ENCODE assay signal across 10 mouse cellular contexts in genomic region chr5:103993601-103994000, GRCm38 (mm10). TPM values are rescaled to one million over a fixed set of nuclear protein-coding genes. Genes with fewer than 3 reads are reported as not detected.
DNase-seq lines count a peak whose midpoint lies in the region; ATAC-seq and TF ChIP-seq lines count a peak whose summit lies in the region.
"Had no signal": no experiment of that assay in that cellular context is flagged by ENCODE, and none has a peak within 500 bp of the region (broad histone marks: within the 10 kb centered on the region; RNA-seq: fewer than 3 reads in every experiment).

No protein-coding gene starts in this region.

- H3K9me3 ChIP-seq in intestine, postnatal 0 days (ENCODE audit: control insufficient read depth) = no peaks in the 10 kb centered on the region
- H3K9me3 ChIP-seq in intestine, embryonic 16.5 days (ENCODE audit: control insufficient read depth, low read length) = no peaks in the 10 kb centered on the region
- H3K9me3 ChIP-seq in intestine, embryonic 15.5 days = no peaks in the 10 kb centered on the region

- H3K79me2 ChIP-seq in C2C12 (ENCODE audit: control insufficient read depth, insufficient read depth) = no peaks in the 10 kb centered on the region

- H3ac ChIP-seq in C2C12 (ENCODE audit: control insufficient read depth, insufficient read length, low read depth) = no peak overlapping the region

- H3K4me1 ChIP-seq in intestine, postnatal 0 days (replicated peaks; ENCODE audit: control insufficient read depth, insufficient read depth, low read length) = no peaks in the 10 kb centered on the region
- H3K4me1 ChIP-seq in intestine, embryonic 16.5 days (ENCODE audit: control insufficient read depth, insufficient read depth, low read length) = no peaks in the 10 kb centered on the region
- H3K4me1 ChIP-seq in intestine, embryonic 15.5 days (replicated peaks) = no peaks in the 10 kb centered on the region

- H3K27ac ChIP-seq in intestine, postnatal 0 days (ENCODE audit: low read depth, low read length) = no peak overlapping the region
- no peak overlapping the region for H3K27ac ChIP-seq in intestine, embryonic 16.5 days (ENCODE audit: low read length)
- H3K27ac ChIP-seq in intestine, embryonic 15.5 days = no peak overlapping the region

- H3K79me3 ChIP-seq in C2C12 (ENCODE audit: low read depth) = no peaks in the 10 kb centered on the region

- ATAC-seq in intestine, postnatal 0 days = no peak
- ATAC-seq in intestine, embryonic 16.5 days = no peak
- peak; percentile 82 for ATAC-seq in megakaryocyte progenitor cell, adult 5-6 weeks (replicated peaks; ENCODE audit: poor library complexity)
- no peak for ATAC-seq in intestine, embryonic 15.5 days

- H3K4me2 ChIP-seq in intestine, postnatal 0 days (replicated peaks; ENCODE audit: low read depth) = no peak overlapping the region
- no peak overlapping the region for H3K4me2 ChIP-seq in intestine, embryonic 16.5 days (ENCODE audit: low read depth, low read length)
- no peak overlapping the region for H3K4me2 ChIP-seq in intestine, embryonic 15.5 days (replicated peaks)

- no peaks in the 10 kb centered on the region for H3K27me3 ChIP-seq in intestine, postnatal 0 days (replicated peaks; ENCODE audit: control insufficient read depth, insufficient read depth, low read length)
- no peaks in the 10 kb centered on the region for H3K27me3 ChIP-seq in intestine, embryonic 16.5 days (replicated peaks; ENCODE audit: control insufficient read depth, insufficient read depth, low read length)
- no peaks in the 10 kb centered on the region for H3K27me3 ChIP-seq in C2C12 (ENCODE audit: control insufficient read depth, insufficient read depth, insufficient read length)
- H3K27me3 ChIP-seq in intestine, embryonic 15.5 days (replicated peaks) = no peaks in the 10 kb centered on the region

- peak; percentile 24 for DNase-seq in c-Kit-positive CD71-positive TER-119-negative erythroid progenitor cells, embryonic 14.5 days (ENCODE audit: low read depth)
- no peak for DNase-seq in adrenal gland, postnatal 14 days
- DNase-seq in testis, postnatal 10 days (ENCODE audit: low spot score) = no peak
- DNase-seq: cerebellum, adult 2 months had no signal

- H3K9ac ChIP-seq in intestine, postnatal 0 days (ENCODE audit: low read depth, low read length) = no peak overlapping the region
- H3K9ac ChIP-seq in intestine, embryonic 16.5 days (ENCODE audit: low read depth, low read length) = no peak overlapping the region
- H3K9ac ChIP-seq in intestine, embryonic 15.5 days = no peak overlapping the region

- no peak overlapping the region for H3K4me3 ChIP-seq in intestine, postnatal 0 days (ENCODE audit: low read depth, low read length)
- H3K4me3 ChIP-seq in intestine, embryonic 16.5 days (ENCODE audit: low read length) = no peak overlapping the region
- no peak overlapping the region for H3K4me3 ChIP-seq in C2C12 (ENCODE audit: insufficient read depth, poor library complexity, severe bottlenecking)
- H3K4me3 ChIP-seq in intestine, embryonic 15.5 days (replicated peaks) = no peak overlapping the region

- peaks cover 37% of the 10 kb centered on the region for H3K36me3 ChIP-seq in intestine, postnatal 0 days (ENCODE audit: control insufficient read depth, insufficient read depth)
- H3K36me3 ChIP-seq in intestine, embryonic 16.5 days (ENCODE audit: control insufficient read depth, insufficient read depth, low read length) = 0 out of 2 replicates have a peak, but pooled peaks cover 2% of the 10 kb centered on the region
- no peaks in the 10 kb centered on the region for H3K36me3 ChIP-seq in C2C12 (ENCODE audit: control insufficient read depth, insufficient read depth)
- H3K36me3 ChIP-seq in intestine, embryonic 15.5 days = 0 out of 2 replicates have a peak, but pooled peaks cover 3% of the 10 kb centered on the region

- 78% methylated on average over 1 of the region's 1 CpGs for WGBS in intestine, postnatal 0 days
- 72% methylated on average over 1 of the region's 1 CpGs for WGBS in intestine, embryonic 16.5 days
- WGBS in intestine, embryonic 15.5 days = 81% methylated on average over 1 of the region's 1 CpGs

- peak; percentile 68 for TF ChIP-seq CTCF in intestine, postnatal 0 days (IDR thresholded peaks at IDR 0.05; ENCODE audit: low read depth)
- peak; percentile 6 for TF ChIP-seq CTCF in C2C12 (IDR thresholded peaks at IDR 0.05; ENCODE audit: control insufficient read depth, insufficient read depth, insufficient read length)

TF ChIP-seq in C2C12, 6 proteins besides CTCF, POLR2A, EP300 and RAD21:
- no peak for TF ChIP-seq MAX (IDR thresholded peaks at IDR 0.05)
- no peak for TF ChIP-seq CEBPB (IDR thresholded peaks at IDR 0.05; ENCODE audit: low read depth)
- TF ChIP-seq MYOG (IDR thresholded peaks at IDR 0.05; ENCODE audit: control insufficient read depth, extremely low read depth, insufficient read length) = no peak
- TF ChIP-seq MYOD1 (IDR thresholded peaks at IDR 0.05; ENCODE audit: control insufficient read depth, insufficient read length, low read depth) = no peak
- TF ChIP-seq USF1 (IDR thresholded peaks at IDR 0.05; ENCODE audit: low read depth) = no peak
- no peak for TF ChIP-seq FOSL1 (IDR thresholded peaks at IDR 0.05; ENCODE audit: insufficient read depth, low read length, poor library complexity, severe bottlenecking)

RNA-seq across cellular contexts. Expression of gene Hsd17b13, which starts 16.4 kb away (rescaled TPM):
- polyA plus RNA-seq in intestine, postnatal 0 days (2015; fragmentation: Nextera tagmentation; extraction: Ambion mirVana) = 76.5 and 78.0 TPM in 2 replicates
- polyA plus RNA-seq in intestine, embryonic 16.5 days (2015; fragmentation: Nextera tagmentation; extraction: Ambion mirVana) = 36.9 and 49.5 TPM in 2 replicates
- not detected for polyA plus RNA-seq in C2C12 (2012; fragmentation: generic; extraction: Trizol)
- total RNA-seq in megakaryocyte progenitor cell, adult 5-6 weeks (2015) = not detected in 2 replicates
- 0.12 TPM in 1 of 2 replicates, not detected in the other for total RNA-seq in megakaryocyte progenitor cell, adult 5-6 weeks (2017)
- 3.9 and 81.6 TPM in 2 replicates for total RNA-seq in adrenal gland, postnatal 14 days (2021)
- polyA plus RNA-seq in intestine, embryonic 15.5 days (2015; fragmentation: Nextera tagmentation; extraction: Ambion mirVana) = 22.0 and 24.0 TPM in 2 replicates
- polyA plus RNA-seq: cerebellum, adult 2 months; limb, embryonic 11.5 days had no signal

RNA-seq across cellular contexts. Expression of gene Hsd17b11, which starts 28.1 kb away (rescaled TPM):
- polyA plus RNA-seq in intestine, postnatal 0 days (2015; fragmentation: Nextera tagmentation; extraction: Ambion mirVana) = 48.7 and 55.3 TPM in 2 replicates
- polyA plus RNA-seq in intestine, embryonic 16.5 days (2015; fragmentation: Nextera tagmentation; extraction: Ambion mirVana) = 10.6 and 10.7 TPM in 2 replicates
- polyA plus RNA-seq in C2C12 (2012; fragmentation: generic; extraction: Trizol) = 7.4 TPM
- total RNA-seq in megakaryocyte progenitor cell, adult 5-6 weeks (2015) = 76.9 and 81.8 TPM in 2 replicates
- total RNA-seq in megakaryocyte progenitor cell, adult 5-6 weeks (2017) = 90.0 and 93.6 TPM in 2 replicates
- total RNA-seq in adrenal gland, postnatal 14 days (2021) = 51.0 and 60.5 TPM in 2 replicates
- polyA plus RNA-seq in intestine, embryonic 15.5 days (2015; fragmentation: Nextera tagmentation; extraction: Ambion mirVana) = 8.2 and 8.4 TPM in 2 replicates

RNA-seq across cellular contexts. Expression of gene Nudt9, which starts 52.5 kb away (rescaled TPM):
- 81.1 and 82.0 TPM in 2 replicates for polyA plus RNA-seq in intestine, postnatal 0 days (2015; fragmentation: Nextera tagmentation; extraction: Ambion mirVana)
- 61.0 and 61.8 TPM in 2 replicates for polyA plus RNA-seq in intestine, embryonic 16.5 days (2015; fragmentation: Nextera tagmentation; extraction: Ambion mirVana)
- 58.9 TPM for polyA plus RNA-seq in C2C12 (2012; fragmentation: generic; extraction: Trizol)
- total RNA-seq in megakaryocyte progenitor cell, adult 5-6 weeks (2015) = 26.1 and 27.6 TPM in 2 replicates
- total RNA-seq in megakaryocyte progenitor cell, adult 5-6 weeks (2017) = 54.8 and 64.6 TPM in 2 replicates
- total RNA-seq in adrenal gland, postnatal 14 days (2021) = 56.5 and 60.0 TPM in 2 replicates
- polyA plus RNA-seq in intestine, embryonic 15.5 days (2015; fragmentation: Nextera tagmentation; extraction: Ambion mirVana) = 61.7 and 63.6 TPM in 2 replicates

Comparison
In these comparisons a context has a peak if more than half of its experiments do, and no peak if none do; other contexts are left out.
1. RNA of gene Hsd17b13, which starts 16.4 kb away (polyA plus RNA-seq): 76.5 to 78.0 TPM in intestine, postnatal 0 days, 36.9 to 49.5 TPM in intestine, embryonic 16.5 days and 22.0 to 24.0 TPM in intestine, embryonic 15.5 days; not detected in C2C12 (single experiment); every median in the first group is over 10 times any median in the second.